Mouse (Mus musculus) liver, embryonic 11.5 days (tissue): Measurements from ENCODE around the gene Xlr5a. TPM values are rescaled to one million over a fixed set of nuclear protein-coding genes. Genes with fewer than 3 reads are reported as not detected.
"Not testable (repeated sequence)": the region's sequence is repeated elsewhere in the genome, so short reads cannot be mapped to it uniquely, and the experiment has no call there.

Source experiments
- ATAC-seq: fragments of 200-750 bp; cut with Nextera tagmentation; replicated peaks from 2 replicates; pipeline ENCODE4 v1.8.0; 2017; ENCODE audit warnings: moderate number of reproducible peaks, mild to moderate bottlenecking, moderate TSS enrichment, moderate library complexity; ENCODE audit not compliant: low FRiP score
- DNase-seq: peaks from one replicate; pipeline ENCODE4 v3.0.0-alpha.2; 2017; ENCODE audit warnings: low spot score
- H3K27ac ChIP-seq: fragments of 300-500 bp; sonication (generic); 2 replicates; pipeline ENCODE4 v1.5.1; 2014; ENCODE audit warnings: mild to moderate bottlenecking, low read depth, low read length, control low read depth
- H3K27me3 ChIP-seq: fragments of 300-500 bp; sonication (generic); replicated peaks from 2 replicates; pipeline ENCODE4 v1.6.1; 2014; ENCODE audit warnings: low read length, mixed read lengths; ENCODE audit not compliant: control insufficient read depth, insufficient read depth
- H3K36me3 ChIP-seq: fragments of 300-500 bp; sonication (generic); 2 replicates; pipeline ENCODE4 v1.6.1; 2014; ENCODE audit warnings: mild to moderate bottlenecking, low read length, moderate library complexity, mixed read lengths; ENCODE audit not compliant: control insufficient read depth, insufficient read depth
- H3K4me1 ChIP-seq: fragments of 300-500 bp; sonication (generic); replicated peaks from 2 replicates; pipeline ENCODE4 v1.6.1; 2014; ENCODE audit warnings: low read length, mixed read lengths; ENCODE audit not compliant: control insufficient read depth, insufficient read depth
- H3K4me2 ChIP-seq: fragments of 300-500 bp; sonication (generic); 2 replicates; pipeline ENCODE4 v1.6.1; 2014; ENCODE audit warnings: mild to moderate bottlenecking, control low read depth, moderate library complexity
- H3K4me3 ChIP-seq: fragments of 300-500 bp; sonication (generic); 2 replicates; pipeline ENCODE4 v1.5.1; 2014; ENCODE audit warnings: low read depth, low read length, control low read depth
- H3K9ac ChIP-seq: fragments of 300-500 bp; sonication (generic); 2 replicates; pipeline ENCODE4 v1.6.1; 2014; ENCODE audit warnings: low read depth, low read length, control low read depth
- H3K9me3 ChIP-seq: fragments of 300-500 bp; sonication (generic); 2 replicates; pipeline ENCODE4 v1.6.1; 2016; ENCODE audit warnings: low read length, inconsistent platforms, mixed read lengths; ENCODE audit not compliant: control insufficient read depth
- WGBS: fragments of 180-500 bp; shearing (Covaris S2); extraction: QIAGEN DNeasy Blood & Tissue Kit; methylation state at CpG from one replicate; pipeline ENCODE4 v1.1.7; 2014; 5-methylcytosine and 5-hydroxymethylcytosine counted together
- polyA plus RNA-seq: library from polyadenylated mRNA; unstranded; fragments of >200 nt; fragmentation: Nextera tagmentation; extraction: Ambion mirVana; gene quantifications from 2 replicates; pipeline ENCODE4 v1.2.1, GENCODE M21; 2014

The Xlr5a gene
- polyA plus RNA-seq, 1 experiment from 2014 or later, result not detected

DNA sequence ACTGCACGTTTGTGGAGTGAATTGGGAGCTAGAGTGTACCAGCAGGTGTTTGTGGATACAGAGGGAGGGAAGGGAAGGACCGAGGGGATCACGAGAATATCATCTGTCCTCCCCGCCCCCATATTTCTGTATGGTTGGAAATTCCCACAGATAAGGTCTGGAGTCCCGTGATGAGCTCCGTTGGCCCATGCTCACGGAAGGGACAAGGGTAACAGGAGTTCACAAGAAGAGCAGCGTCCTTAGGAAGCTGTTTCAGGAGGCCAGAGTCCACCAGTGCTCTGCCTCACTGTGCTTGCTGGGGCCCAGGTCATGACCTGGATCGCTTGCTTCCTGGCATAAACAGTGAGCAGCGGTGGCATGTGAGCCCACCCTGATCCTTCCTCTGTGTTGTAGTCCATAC is 3.0 kb upstream of the Xlr5a start:
- not testable (repeated sequence) for DNase-seq, H3K36me3 ChIP-seq, ATAC-seq, H3K4me3 ChIP-seq, H3K4me1 ChIP-seq, H3K27me3 ChIP-seq, H3K27ac ChIP-seq, H3K4me2 ChIP-seq, H3K9ac ChIP-seq, H3K9me3 ChIP-seq
- WGBS, result 58% methylated on average over 7 of the region's 10 CpGs

GRCm38 (mm10) chrX:73265270-73265669 is 27.5 kb downstream of the Xlr5a start, which contains the start of gene Xlr3c:
Xlr3c (minus strand) TSS chrX:73265390.
- DNase-seq, H3K4me1 ChIP-seq, ATAC-seq, H3K27ac ChIP-seq, H3K4me2 ChIP-seq, H3K9me3 ChIP-seq, H3K4me3 ChIP-seq, H3K27me3 ChIP-seq, H3K36me3 ChIP-seq, H3K9ac ChIP-seq: not testable (repeated sequence)
- 83% methylated on average over 14 of the region's 14 CpGs for WGBS

GRCm38 (mm10) chrX:73262428-73262827 is 30.3 kb downstream of the Xlr5a start:
- H3K4me1 ChIP-seq, H3K27me3 ChIP-seq, H3K9ac ChIP-seq, H3K4me3 ChIP-seq, H3K9me3 ChIP-seq, H3K4me2 ChIP-seq, H3K27ac ChIP-seq, ATAC-seq, H3K36me3 ChIP-seq, DNase-seq: not testable (repeated sequence)
- 96% methylated on average over 1 of the region's 2 CpGs for WGBS

GRCm38 (mm10) chrX:73242821-73243325 is 49.9 kb downstream of the Xlr5a start, which contains the start of gene Xlr4c:
Xlr4c (minus strand) TSS chrX:73243130.
- not testable (repeated sequence) for H3K27me3 ChIP-seq, H3K4me1 ChIP-seq, H3K9me3 ChIP-seq, H3K4me2 ChIP-seq, H3K27ac ChIP-seq, H3K9ac ChIP-seq, H3K36me3 ChIP-seq, ATAC-seq, H3K4me3 ChIP-seq, DNase-seq
- 73% methylated on average over 11 of the region's 14 CpGs for WGBS

DNA sequence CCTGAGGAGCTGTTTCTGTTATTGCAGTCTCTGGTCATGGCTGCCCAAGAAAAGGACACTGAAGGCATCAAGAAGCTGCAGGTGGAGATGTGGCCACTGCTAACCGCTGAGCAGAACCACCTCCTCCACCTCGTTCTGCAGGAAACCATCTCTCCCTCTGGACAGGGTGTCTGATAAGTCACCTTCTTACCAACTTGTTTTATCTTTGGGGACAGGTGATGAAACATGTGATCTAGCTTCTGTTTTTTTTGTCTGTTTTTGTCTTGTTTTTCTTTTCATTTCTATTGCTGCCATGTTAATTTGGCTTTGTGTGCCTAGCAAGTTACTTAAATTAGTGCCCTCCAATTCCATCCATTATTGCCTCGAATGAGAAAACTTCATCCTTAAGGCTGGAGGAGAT is 63.5 kb downstream of the Xlr5a start:
- no peak for ATAC-seq
- Histone ChIP-seq H3K27ac (no peak overlapping the region), H3K9ac (no peak overlapping the region), H3K36me3 (no peaks in the 10 kb centered on the region), H3K4me1 (peaks cover 3% of the 10 kb centered on the region; the same call in 1 of the 2 replicates), H3K27me3 (peaks cover 9% of the 10 kb centered on the region), H3K4me3 (peak overlapping the region; percentile 66), H3K4me2 (peak overlapping the region; percentile 90), H3K9me3 (no peaks in the 10 kb centered on the region)
- WGBS, result 32% methylated on average over 3 of the region's 3 CpGs
- no peak for DNase-seq

DNA sequence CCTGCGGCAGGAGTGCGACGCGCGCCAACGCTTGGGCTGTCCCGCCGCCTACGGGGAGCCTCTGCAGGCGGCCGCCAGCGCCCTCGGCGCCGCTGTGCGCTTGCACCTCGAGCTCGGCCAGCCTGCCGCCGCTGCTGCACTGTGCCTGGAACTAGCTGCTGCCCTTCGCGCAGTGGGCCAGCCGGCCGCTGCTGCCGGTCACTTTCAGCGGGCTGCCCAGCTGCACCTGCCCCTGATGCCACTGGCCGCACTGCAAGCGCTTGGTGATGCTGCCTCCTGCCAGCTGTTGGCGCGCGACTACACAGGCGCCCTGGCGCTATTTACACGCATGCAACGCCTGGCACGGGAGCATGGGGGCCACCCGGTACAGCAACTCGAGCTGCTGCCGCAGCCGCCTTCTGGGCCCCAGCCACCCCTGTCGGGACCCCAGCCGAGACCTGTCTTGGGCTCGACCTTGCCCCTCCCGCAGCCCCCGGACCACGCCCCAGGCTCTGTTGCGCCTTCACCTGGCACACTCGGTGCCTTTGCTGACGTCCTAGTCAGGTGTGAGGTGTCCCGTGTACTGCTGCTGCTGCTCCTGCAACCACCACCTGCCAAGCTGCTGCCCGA is 64.1 kb downstream of the Xlr5a start:
- ATAC-seq (peak; percentile 72), DNase-seq (peak; percentile 41)
- Histone ChIP-seq H3K4me3 (peak overlapping the region; percentile 66), H3K4me1 (peaks cover 3% of the 10 kb centered on the region; the same call in 1 of the 2 replicates), H3K9ac (peak overlapping the region; percentile 72), H3K27me3 (peaks cover 9% of the 10 kb centered on the region), H3K27ac (peak overlapping the region; percentile 48), H3K36me3 (no peaks in the 10 kb centered on the region), H3K4me2 (peak overlapping the region; percentile 90), H3K9me3 (no peaks in the 10 kb centered on the region)
- 9% methylated on average over 51 of the region's 51 CpGs for WGBS

- peak within 1 kb of the TSS; percentile 48 for H3K27ac ChIP-seq
- no peaks in the 10 kb centered on the region for H3K9me3 ChIP-seq
- 16% methylated on average over 39 of the region's 39 CpGs for WGBS
- DNase-seq, result peak; percentile 77
- peaks cover 3% of the 10 kb centered on the region; the same call in 1 of the 2 replicates for H3K4me1 ChIP-seq
- peak within 1 kb of the TSS; percentile 66 for H3K4me3 ChIP-seq
- peaks cover 9% of the 10 kb centered on the region for H3K27me3 ChIP-seq
- H3K36me3 ChIP-seq, result no peaks in the 10 kb centered on the region
- peak within 1 kb of the TSS; percentile 90 for H3K4me2 ChIP-seq
- ATAC-seq, result peak; percentile 95
- H3K9ac ChIP-seq, result peak within 1 kb of the TSS; percentile 72
These were observed 64.7 kb downstream of the Xlr5a start, which contains the start of gene F8a for GRCm38 (mm10) chrX:73227914-73228605. F8a (plus strand) TSS chrX:73228291.

GRCm38 (mm10) chrX:73225365-73225764 is 67.4 kb downstream of the Xlr5a start:
- Histone ChIP-seq H3K4me3 (no peak overlapping the region), H3K27me3 (peaks cover 9% of the 10 kb centered on the region), H3K4me1 (peaks cover 3% of the 10 kb centered on the region; the same call in 1 of the 2 replicates), H3K36me3 (no peaks in the 10 kb centered on the region), H3K27ac (no peak overlapping the region), H3K4me2 (no peak overlapping the region), H3K9ac (no peak overlapping the region), H3K9me3 (no peaks in the 10 kb centered on the region)
- no peak for DNase-seq
- 36% methylated on average over 1 of the region's 1 CpGs for WGBS
- no peak for ATAC-seq
